1 mouse cellular context compared by ENCODE assay signal in the genomic region with DNA sequence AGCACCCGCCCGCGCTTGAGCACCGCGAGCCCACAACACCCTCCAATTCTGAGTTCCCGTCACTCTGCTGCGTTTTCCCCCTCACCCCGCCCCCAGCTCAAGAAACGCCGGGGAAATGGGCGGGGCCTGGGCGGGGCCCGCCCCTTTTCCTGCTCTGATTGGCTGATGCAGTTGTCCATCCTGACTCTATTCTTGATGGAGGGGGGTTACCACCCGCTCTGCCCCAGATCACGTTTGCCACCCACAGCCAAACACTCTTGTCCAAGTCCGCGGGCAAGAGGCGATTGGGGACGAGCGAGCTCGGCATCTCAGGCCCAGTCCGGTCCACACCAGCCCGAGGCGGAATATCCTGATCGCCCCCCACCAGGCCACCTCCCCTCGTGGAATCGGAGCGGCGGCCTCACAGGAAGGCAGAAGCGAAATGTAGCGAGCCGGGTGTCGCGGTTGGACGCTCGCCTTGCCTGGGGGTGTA.
TF ChIP-seq lines count a peak whose summit lies in the region.

No protein-coding gene starts in this region.

TF ChIP-seq in MEL, 35 proteins besides CTCF, POLR2A, EP300 and RAD21 (continued from another document):
- TF ChIP-seq TCF12 (IDR thresholded peaks at IDR 0.05; ENCODE audit: low read depth, low read length) (peak; percentile 56; the same call in 1 of the 2 replicates), ZC3H11A (IDR thresholded peaks at IDR 0.05; ENCODE audit: low read depth, low read length) (no peak), ZMIZ1 (IDR thresholded peaks at IDR 0.05; ENCODE audit: low read depth, low read length) (no peak; the same call in 1 of the 2 replicates), USF2 (IDR thresholded peaks at IDR 0.05; ENCODE audit: borderline replicate concordance in 1 of 2, insufficient read depth in 1 of 2, low read depth in 1 of 2, low read length in 2 of 2) (no peak), NRF1 (IDR thresholded peaks at IDR 0.05; ENCODE audit: insufficient read depth, low read depth, low read length, poor library complexity, severe bottlenecking) (0 out of 2 replicates have a peak, but pooled peaks have one; percentile 20), MAFK (IDR thresholded peaks at IDR 0.05; ENCODE audit: borderline replicate concordance, low read depth, low read length) (no peak), SIN3A (IDR thresholded peaks at IDR 0.05; ENCODE audit: low read length) (0 out of 2 replicates have a peak, but pooled peaks have one; percentile 49), CHD2 (IDR thresholded peaks at IDR 0.05; ENCODE audit: low read length) (peak; percentile 66), SMC3 (IDR thresholded peaks at IDR 0.05; ENCODE audit: low read depth, low read length) (no peak), ETS1 (IDR thresholded peaks at IDR 0.05; ENCODE audit: low read depth, low read length) (no peak; the same call in 1 of the 2 replicates), E2F4 (IDR thresholded peaks at IDR 0.05; ENCODE audit: borderline replicate concordance, low read depth, low read length) (no peak), BHLHE40 (IDR thresholded peaks at IDR 0.05; ENCODE audit: borderline replicate concordance, low read depth, low read length) (peak; percentile 88; the same call in 1 of the 2 replicates), MYC (IDR thresholded peaks at IDR 0.05; ENCODE audit: low read depth, low read length) (no peak), CHD1 (IDR thresholded peaks at IDR 0.05; ENCODE audit: low read depth, low read length) (no peak), TAL1 (IDR thresholded peaks at IDR 0.05; ENCODE audit: low read length) (no peak), TBP (IDR thresholded peaks at IDR 0.05; ENCODE audit: low read depth, low read length) (peak; percentile 89), POLR2AphosphoS5 (IDR thresholded peaks at IDR 0.05; ENCODE audit: borderline replicate concordance, low read depth, low read length) (no peak), MAX (IDR thresholded peaks at IDR 0.05; ENCODE audit: low read length) (no peak; the same call in 1 of the 2 replicates), ZNF384 (IDR thresholded peaks at IDR 0.05; ENCODE audit: low read depth, low read length) (no peak), MXI1 (IDR thresholded peaks at IDR 0.05; ENCODE audit: low read depth, low read length) (peak; percentile 64), POLR2AphosphoS2 (IDR thresholded peaks at IDR 0.05; ENCODE audit: low read length) (peak; percentile 30; the same call in 1 of the 2 replicates), NELFE (IDR thresholded peaks at IDR 0.05; ENCODE audit: low read depth, low read length) (peak; percentile 77), JUND (IDR thresholded peaks at IDR 0.05; ENCODE audit: low read depth, low read length) (no peak), GABPA (IDR thresholded peaks at IDR 0.05; ENCODE audit: low read depth, low read length) (no peak), MAZ (IDR thresholded peaks at IDR 0.05; ENCODE audit: low read depth, low read length) (peak; percentile 84; the same call in 1 of the 2 replicates)
